Mouse (Mus musculus) stomach, postnatal 0 days (tissue): Measurements from ENCODE around the gene Gm4756. TPM values are rescaled to one million over a fixed set of nuclear protein-coding genes. Genes with fewer than 3 reads are reported as not detected.

Experiments used
- ATAC-seq: fragments of 200-750 bp; cut with Nextera tagmentation; 2 replicates; pipeline ENCODE4 v1.8.0; 2017; ENCODE audit not compliant: low FRiP score, low TSS enrichment
- DNase-seq: peaks from one replicate; pipeline ENCODE4 v3.0.0-alpha.2; 2016; ENCODE audit warnings: low spot score
- H3K27ac ChIP-seq: fragments of 300-500 bp; sonication (generic); replicated peaks from 2 replicates; pipeline ENCODE4 v1.5.1; 2014; ENCODE audit warnings: mild to moderate bottlenecking, control low read depth
- H3K27me3 ChIP-seq: fragments of 300-500 bp; sonication (generic); 2 replicates; pipeline ENCODE4 v1.6.1; 2014; ENCODE audit warnings: low read length; ENCODE audit not compliant: control insufficient read depth, insufficient read depth
- H3K36me3 ChIP-seq: fragments of 300-500 bp; sonication (generic); 2 replicates; pipeline ENCODE4 v1.6.1; 2014; ENCODE audit warnings: low read length, mixed read lengths; ENCODE audit not compliant: control insufficient read depth, insufficient read depth
- H3K4me1 ChIP-seq: fragments of 300-500 bp; sonication (generic); replicated peaks from 2 replicates; pipeline ENCODE4 v1.6.1; 2014; ENCODE audit warnings: antibody characterized with exemption; ENCODE audit not compliant: control insufficient read depth, insufficient read depth
- H3K4me2 ChIP-seq: fragments of 300-500 bp; sonication (generic); replicated peaks from 2 replicates; pipeline ENCODE4 v1.6.1; 2014; ENCODE audit warnings: low read depth, mild to moderate bottlenecking, control low read depth, moderate library complexity
- H3K4me3 ChIP-seq: fragments of 300-500 bp; sonication (generic); 2 replicates; pipeline ENCODE4 v1.5.1; 2014; ENCODE audit warnings: low read depth, low read length, control low read depth
- H3K9ac ChIP-seq: fragments of 300-500 bp; sonication (generic); 2 replicates; pipeline ENCODE4 v1.6.1; 2014; ENCODE audit warnings: mild to moderate bottlenecking, low read length, control low read depth, mixed read lengths
- H3K9me3 ChIP-seq: fragments of 300-500 bp; sonication (generic); 2 replicates; pipeline ENCODE4 v1.6.1; 2016; ENCODE audit warnings: low read length; ENCODE audit not compliant: control insufficient read depth
- CTCF ChIP-seq: IDR thresholded peaks from 2 replicates; pipeline ENCODE4 v1.5.1; 2016; ENCODE audit warnings: antibody characterized with exemption, low read depth, mild to moderate bottlenecking, moderate library complexity
- EP300 ChIP-seq: optimal IDR thresholded peaks from 2 replicates; pipeline ENCODE3; 2016; ENCODE audit warnings: antibody characterized with exemption
- WGBS: fragments of 180-500 bp; shearing (Covaris S2); extraction: QIAGEN DNeasy Blood & Tissue Kit; methylation state at CpG from one replicate; pipeline ENCODE4 v1.1.7; 2014; 5-methylcytosine and 5-hydroxymethylcytosine counted together
- polyA plus RNA-seq: library from polyadenylated mRNA; unstranded; fragments of >200 nt; fragmentation: Nextera tagmentation; extraction: Ambion mirVana; gene quantifications from 2 replicates; pipeline ENCODE4 v1.2.1, GENCODE M21; 2015

Gene Gm4756
- polyA plus RNA-seq, 1 experiment from 2014 or later = not detected

- H3K9ac ChIP-seq = peak overlapping the region; percentile 76
- peak overlapping the region; percentile 88 for H3K4me2 ChIP-seq
- DNase-seq (peak; percentile 55), ATAC-seq (peak; percentile 28; the same call in 1 of the 2 replicates)
- no peaks in the 10 kb centered on the region for H3K4me1 ChIP-seq
- H3K36me3 ChIP-seq = no peaks in the 10 kb centered on the region
- WGBS = 3% methylated on average over 28 of the region's 28 CpGs
- peak overlapping the region; percentile 94 for H3K27ac ChIP-seq
- TF ChIP-seq EP300 = no peak
- no peak for TF ChIP-seq CTCF
- H3K9me3 ChIP-seq = no peaks in the 10 kb centered on the region
- peak overlapping the region; percentile 59 for H3K4me3 ChIP-seq
- no peaks in the 10 kb centered on the region for H3K27me3 ChIP-seq
Observed at GRCm38 (mm10) chr12:72664020-72664734, 14.7 kb upstream of the Gm4756 start.

- Histone ChIP-seq H3K27ac (no peak overlapping the region), H3K27me3 (no peaks in the 10 kb centered on the region), H3K4me3 (no peak overlapping the region), H3K4me1 (no peaks in the 10 kb centered on the region), H3K36me3 (no peaks in the 10 kb centered on the region), H3K9ac (no peak overlapping the region), H3K4me2 (no peak overlapping the region), H3K9me3 (no peaks in the 10 kb centered on the region)
- no peak for DNase-seq
- WGBS = 87% methylated on average over 16 of the region's 16 CpGs
- no peak for TF ChIP-seq EP300
- TF ChIP-seq CTCF = no peak
- no peak for ATAC-seq
Observed at GRCm38 (mm10) chr12:72655775-72656174, 6.3 kb upstream of the Gm4756 start.

- Histone ChIP-seq H3K27me3 (no peaks in the 10 kb centered on the region), H3K9ac (no peak overlapping the region), H3K4me2 (no peak overlapping the region), H3K4me1 (no peaks in the 10 kb centered on the region), H3K9me3 (no peaks in the 10 kb centered on the region), H3K27ac (no peak overlapping the region), H3K4me3 (no peak overlapping the region), H3K36me3 (peaks cover 3% of the 10 kb centered on the region; the same call in 1 of the 2 replicates)
- DNase-seq (peak; percentile 62), ATAC-seq (no peak)
- no peak for TF ChIP-seq EP300
- TF ChIP-seq CTCF = peak; percentile 85
- WGBS = 26% methylated on average over 4 of the region's 4 CpGs
Observed at GRCm38 (mm10) chr12:72654698-72655097, 5.2 kb upstream of the Gm4756 start.

- no peak overlapping the region for H3K4me3 ChIP-seq
- TF ChIP-seq CTCF (no peak), EP300 (no peak)
- H3K27me3 ChIP-seq = no peaks in the 10 kb centered on the region
- no peak for DNase-seq
- peaks cover 6% of the 10 kb centered on the region; the same call in 1 of the 2 replicates for H3K36me3 ChIP-seq
- no peak overlapping the region for H3K27ac ChIP-seq
- H3K4me1 ChIP-seq = no peaks in the 10 kb centered on the region
- no peaks in the 10 kb centered on the region for H3K9me3 ChIP-seq
- no peak for ATAC-seq
- H3K4me2 ChIP-seq = no peak overlapping the region
- WGBS = 91% methylated on average over 14 of the region's 14 CpGs
- no peak overlapping the region for H3K9ac ChIP-seq
Observed at GRCm38 (mm10) chr12:72648921-72649320, 540 bp downstream of the Gm4756 start.

- no peaks in the 10 kb centered on the region for H3K27me3 ChIP-seq
- no peak for DNase-seq
- no peaks in the 10 kb centered on the region for H3K9me3 ChIP-seq
Observed at GRCm38 (mm10) chr12:72638025-72638424, 11.4 kb downstream of the Gm4756 start.

GRCm38 (mm10) chr12:72628751-72629150 lies 20.7 kb downstream of the Gm4756 start:
- Histone ChIP-seq H3K36me3 (no peaks in the 10 kb centered on the region), H3K27ac (no peak overlapping the region), H3K4me2 (no peak overlapping the region), H3K9ac (no peak overlapping the region), H3K9me3 (no peaks in the 10 kb centered on the region), H3K4me1 (no peaks in the 10 kb centered on the region), H3K27me3 (no peaks in the 10 kb centered on the region), H3K4me3 (no peak overlapping the region)
- 94% methylated on average over 7 of the region's 7 CpGs for WGBS
- DNase-seq (no peak), ATAC-seq (no peak)
- TF ChIP-seq CTCF (no peak), EP300 (no peak)

More at GRCm38 (mm10) chr12:72638025-72638424, 11.4 kb downstream of the Gm4756 start:
- Histone ChIP-seq H3K36me3 (no peaks in the 10 kb centered on the region), H3K4me1 (no peaks in the 10 kb centered on the region), H3K4me2 (no peak overlapping the region), H3K4me3 (no peak overlapping the region), H3K27ac (no peak overlapping the region), H3K9ac (no peak overlapping the region)
- TF ChIP-seq EP300 (no peak), CTCF (no peak)
- no peak for ATAC-seq
- WGBS = 53% methylated on average over 3 of the region's 3 CpGs
